Mouse (Mus musculus): ENCODE results near the gene Gdf11. TPM values are rescaled to one million over a fixed set of nuclear protein-coding genes. Genes with fewer than 3 reads are reported as not detected.

Gdf11 gene
- polyA plus RNA-seq, 1 experiment from 2014 or later = 2.8 TPM

DNA sequence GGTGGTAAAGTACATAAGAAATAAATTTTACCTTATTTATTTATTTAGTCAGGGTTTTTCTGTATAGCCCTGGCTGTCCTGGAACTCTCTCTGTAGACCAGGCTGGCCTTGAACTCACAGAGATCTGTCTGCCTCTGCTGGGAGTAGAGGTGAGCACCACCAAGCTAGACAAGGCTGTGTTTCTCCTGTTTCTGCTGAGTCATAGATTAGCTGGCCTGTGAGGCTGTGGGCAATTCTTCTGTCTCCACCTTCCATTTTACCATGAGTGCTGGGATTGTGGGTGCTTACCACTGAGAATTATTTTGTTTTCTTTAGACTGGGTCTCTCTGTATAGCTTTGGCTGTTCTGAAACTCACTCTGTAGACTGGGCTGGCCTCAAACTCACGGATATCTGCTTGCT is 9.9 kb upstream of the Gdf11 start:
- Histone ChIP-seq H3K27me3 (ENCODE audit: control insufficient read depth, insufficient read depth, low read length) (0 out of 2 replicates have a peak, but pooled peaks cover 3% of the 10 kb centered on the region), H3K9me3 (replicated peaks; ENCODE audit: control insufficient read depth, low read length) (no peaks in the 10 kb centered on the region), H3K4me1 (ENCODE audit: control insufficient read depth, insufficient read depth, low read length) (no peaks in the 10 kb centered on the region), H3K4me2 (ENCODE audit: low read depth, low read length) (no peak overlapping the region), H3K4me3 (replicated peaks; ENCODE audit: low read length) (no peak overlapping the region), H3K36me3 (ENCODE audit: control insufficient read depth, insufficient read depth, low read length) (no peaks in the 10 kb centered on the region), H3K27ac (ENCODE audit: low read length) (no peak overlapping the region), H3K9ac (ENCODE audit: low read length) (no peak overlapping the region)
- ATAC-seq (ENCODE audit: insufficient read depth, low FRiP score) = no peak
- WGBS = 75% methylated on average over 1 of the region's 1 CpGs

DNA sequence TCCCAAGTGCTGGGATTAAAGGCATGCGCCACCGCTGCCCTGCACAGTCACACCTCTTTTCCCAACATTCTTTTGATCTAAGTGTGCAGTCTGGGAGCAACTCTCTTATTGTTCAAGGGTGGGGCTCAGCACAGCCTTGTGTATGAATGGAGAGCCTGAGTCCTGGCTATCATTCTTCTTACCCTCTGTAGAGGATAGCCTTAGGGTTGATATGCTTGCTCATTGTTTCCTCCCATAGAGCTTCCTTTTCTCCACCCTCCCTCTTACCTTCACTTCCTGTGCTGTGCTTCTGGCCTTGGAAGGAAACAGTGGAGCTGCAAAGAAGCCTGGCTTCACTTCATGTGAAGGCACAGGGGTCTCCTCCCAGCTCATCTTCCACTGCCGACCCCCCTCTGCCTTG is 9.2 kb upstream of the Gdf11 start, which contains the start of gene Cd63:
Cd63 (plus strand) TSS at position 292 of the 400 bp plus-strand sequence.
- Histone ChIP-seq H3K27ac (ENCODE audit: low read length) (no peak within 1 kb of the TSS), H3K4me3 (replicated peaks; ENCODE audit: low read length) (no peak within 1 kb of the TSS), H3K4me2 (ENCODE audit: low read depth, low read length) (no peak within 1 kb of the TSS), H3K27me3 (ENCODE audit: control insufficient read depth, insufficient read depth, low read length) (0 out of 2 replicates have a peak, but pooled peaks cover 3% of the 10 kb centered on the region), H3K36me3 (ENCODE audit: control insufficient read depth, insufficient read depth, low read length) (no peaks in the 10 kb centered on the region), H3K9ac (ENCODE audit: low read length) (no peak within 1 kb of the TSS), H3K4me1 (ENCODE audit: control insufficient read depth, insufficient read depth, low read length) (peaks cover 5% of the 10 kb centered on the region; the same call in 1 of the 2 replicates), H3K9me3 (replicated peaks; ENCODE audit: control insufficient read depth, low read length) (no peaks in the 10 kb centered on the region)
- 77% methylated on average over 3 of the region's 3 CpGs for WGBS
- ATAC-seq (ENCODE audit: insufficient read depth, low FRiP score) = no peak

DNA sequence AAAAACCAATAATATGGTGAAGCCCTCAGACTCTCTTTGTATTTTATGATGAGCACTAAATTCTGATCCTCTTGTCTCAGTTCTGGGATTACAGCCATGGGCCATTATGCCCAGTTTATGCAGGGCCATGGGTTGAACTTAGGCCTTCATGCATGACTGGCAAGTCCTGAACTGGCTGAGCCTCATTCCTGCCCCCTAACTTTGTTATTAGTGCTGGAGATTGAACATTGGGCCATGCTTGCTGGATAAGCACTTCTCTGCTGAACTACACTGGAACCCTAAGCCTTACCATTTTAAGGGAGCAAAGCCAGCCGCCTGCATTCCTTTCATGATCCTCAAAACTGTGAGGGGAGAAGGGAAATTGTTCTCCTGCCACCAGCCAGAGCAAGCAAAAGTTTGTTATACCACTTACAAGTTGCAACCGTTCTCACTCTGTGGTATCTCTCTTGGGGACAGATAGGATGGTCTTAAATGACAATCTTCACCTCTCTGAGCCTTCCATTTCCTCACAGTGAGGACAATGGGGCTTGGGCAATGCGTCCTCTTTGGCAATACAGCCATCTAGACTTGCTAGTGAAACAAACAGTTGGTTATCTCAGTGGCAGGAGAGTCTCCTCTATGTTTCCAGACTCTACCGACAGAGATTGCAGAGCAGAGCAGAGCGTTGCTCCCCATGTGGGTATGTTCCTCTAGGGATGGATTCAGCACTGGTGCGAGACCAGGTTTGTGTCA is 8.4 kb upstream of the Gdf11 start:
- Histone ChIP-seq H3K4me3 (replicated peaks; ENCODE audit: low read length) (no peak overlapping the region), H3K4me1 (ENCODE audit: control insufficient read depth, insufficient read depth, low read length) (peaks cover 5% of the 10 kb centered on the region; the same call in 1 of the 2 replicates), H3K9ac (ENCODE audit: low read length) (no peak overlapping the region), H3K27me3 (ENCODE audit: control insufficient read depth, insufficient read depth, low read length) (0 out of 2 replicates have a peak, but pooled peaks cover 3% of the 10 kb centered on the region), H3K9me3 (replicated peaks; ENCODE audit: control insufficient read depth, low read length) (no peaks in the 10 kb centered on the region), H3K36me3 (ENCODE audit: control insufficient read depth, insufficient read depth, low read length) (no peaks in the 10 kb centered on the region), H3K27ac (ENCODE audit: low read length) (no peak overlapping the region), H3K4me2 (ENCODE audit: low read depth, low read length) (no peak overlapping the region)
- ATAC-seq (ENCODE audit: insufficient read depth, low FRiP score) = no peak
- WGBS = 73% methylated on average over 6 of the region's 6 CpGs

DNA sequence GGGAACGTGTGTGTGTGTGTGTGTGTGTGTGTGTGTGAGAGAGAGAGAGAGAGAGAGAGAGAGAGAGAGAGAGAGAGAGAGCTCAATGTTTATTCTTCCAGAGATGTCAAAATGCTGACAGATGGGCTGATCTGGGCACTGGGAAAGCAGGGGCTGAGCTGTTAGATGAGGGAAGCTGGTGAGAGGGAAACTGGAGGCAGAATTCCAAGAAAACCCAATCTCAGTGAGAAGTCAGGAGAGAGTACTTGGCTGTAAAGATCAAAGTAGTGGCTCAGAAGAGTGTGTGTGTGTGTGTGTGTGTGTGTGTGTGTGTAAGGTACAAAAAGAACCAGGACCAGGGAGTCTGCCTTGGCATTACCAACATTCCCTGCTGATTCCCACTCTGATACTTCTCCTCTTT is 6.0 kb upstream of the Gdf11 start:
- Histone ChIP-seq H3K4me1 (ENCODE audit: control insufficient read depth, insufficient read depth, low read length) (peaks cover 5% of the 10 kb centered on the region; the same call in 1 of the 2 replicates), H3K4me2 (ENCODE audit: low read depth, low read length) (no peak overlapping the region), H3K27ac (ENCODE audit: low read length) (no peak overlapping the region), H3K9me3 (replicated peaks; ENCODE audit: control insufficient read depth, low read length) (no peaks in the 10 kb centered on the region), H3K9ac (ENCODE audit: low read length) (no peak overlapping the region), H3K4me3 (replicated peaks; ENCODE audit: low read length) (no peak overlapping the region), H3K27me3 (ENCODE audit: control insufficient read depth, insufficient read depth, low read length) (0 out of 2 replicates have a peak, but pooled peaks cover 3% of the 10 kb centered on the region), H3K36me3 (ENCODE audit: control insufficient read depth, insufficient read depth, low read length) (no peaks in the 10 kb centered on the region)
- WGBS = 0% methylated on average over 1 of the region's 1 CpGs
- ATAC-seq (ENCODE audit: insufficient read depth, low FRiP score) = no peak

DNA sequence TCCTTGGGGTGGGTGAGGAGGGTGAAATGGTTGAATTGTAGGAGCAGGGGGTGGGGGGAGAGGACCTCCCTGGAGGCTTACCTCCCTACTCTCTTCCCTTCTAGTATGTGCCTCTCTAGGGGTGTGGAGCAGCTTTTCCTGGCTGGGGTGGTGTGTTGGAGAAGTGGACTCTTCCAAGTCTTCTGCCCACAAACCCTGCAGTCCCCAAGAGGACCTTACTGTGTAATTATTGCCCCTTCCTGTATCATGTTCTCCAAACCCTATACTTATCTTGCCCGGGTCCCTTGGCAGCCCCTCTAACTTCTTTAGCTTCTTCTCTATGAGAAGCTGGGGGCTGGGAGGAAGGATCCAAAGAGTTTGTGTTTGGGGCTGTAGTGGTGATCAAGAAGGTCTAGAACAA is 5.3 kb upstream of the Gdf11 start:
- ATAC-seq (ENCODE audit: insufficient read depth, low FRiP score) = no peak
- WGBS = 57% methylated on average over 1 of the region's 1 CpGs
- 0 out of 2 replicates have a peak, but pooled peaks cover 3% of the 10 kb centered on the region for H3K27me3 ChIP-seq (ENCODE audit: control insufficient read depth, insufficient read depth, low read length)
- no peak overlapping the region for H3K4me2 ChIP-seq (ENCODE audit: low read depth, low read length)
- H3K36me3 ChIP-seq (ENCODE audit: control insufficient read depth, insufficient read depth, low read length) = no peaks in the 10 kb centered on the region
- H3K27ac ChIP-seq (ENCODE audit: low read length) = no peak overlapping the region
- no peak overlapping the region for H3K4me3 ChIP-seq (replicated peaks; ENCODE audit: low read length)
- peaks cover 5% of the 10 kb centered on the region; the same call in 1 of the 2 replicates for H3K4me1 ChIP-seq (ENCODE audit: control insufficient read depth, insufficient read depth, low read length)
- H3K9ac ChIP-seq (ENCODE audit: low read length) = no peak overlapping the region
- H3K9me3 ChIP-seq (replicated peaks; ENCODE audit: control insufficient read depth, low read length) = no peaks in the 10 kb centered on the region

DNA sequence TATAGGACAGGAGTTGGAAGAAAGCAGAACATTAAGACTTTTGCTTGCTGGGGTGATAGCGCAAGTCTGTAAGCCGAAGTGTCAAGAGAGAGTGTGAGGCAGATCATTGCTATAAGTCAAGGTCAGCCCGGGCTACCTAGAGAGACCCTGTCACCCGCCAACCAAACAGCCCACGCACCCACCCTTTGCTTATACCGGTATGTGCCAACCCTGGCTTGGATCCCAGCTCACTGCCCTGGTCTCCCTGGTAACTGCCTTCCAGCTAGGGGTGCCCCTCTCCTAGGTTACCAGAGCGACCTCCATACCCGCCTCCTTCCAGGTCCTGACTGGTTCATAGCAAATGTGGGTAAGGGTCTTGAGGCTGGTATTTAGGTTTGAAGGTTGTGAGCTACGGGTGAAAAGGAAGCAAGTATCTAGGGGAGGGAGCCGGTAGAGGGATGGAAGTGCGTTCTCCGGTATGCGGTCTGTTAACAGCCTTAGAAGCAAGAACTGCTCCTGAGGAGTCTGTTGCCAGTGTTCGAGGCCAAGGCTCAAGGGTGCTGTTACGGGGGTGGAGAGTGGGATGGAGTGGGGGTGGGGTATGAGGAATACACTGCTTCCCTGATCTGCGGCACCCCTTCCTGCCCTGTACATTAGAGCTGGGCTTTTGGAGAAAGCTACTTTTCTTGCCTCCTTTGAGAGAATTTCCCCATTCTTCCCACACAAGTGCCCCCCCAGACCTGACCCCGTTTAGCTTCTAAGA is 4.6 kb upstream of the Gdf11 start:
- Histone ChIP-seq H3K4me3 (replicated peaks; ENCODE audit: low read length) (no peak overlapping the region; the same call in 1 of the 2 replicates), H3K9me3 (replicated peaks; ENCODE audit: control insufficient read depth, low read length) (no peaks in the 10 kb centered on the region), H3K27me3 (ENCODE audit: control insufficient read depth, insufficient read depth, low read length) (0 out of 2 replicates have a peak, but pooled peaks cover 3% of the 10 kb centered on the region), H3K36me3 (ENCODE audit: control insufficient read depth, insufficient read depth, low read length) (no peaks in the 10 kb centered on the region), H3K27ac (ENCODE audit: low read length) (no peak overlapping the region), H3K4me2 (ENCODE audit: low read depth, low read length) (peak overlapping the region; percentile 25), H3K4me1 (ENCODE audit: control insufficient read depth, insufficient read depth, low read length) (peaks cover 5% of the 10 kb centered on the region; the same call in 1 of the 2 replicates), H3K9ac (ENCODE audit: low read length) (0 out of 2 replicates have a peak overlapping the region, but pooled peaks have one; percentile 36)
- 8% methylated on average over 17 of the region's 17 CpGs for WGBS
- ATAC-seq (ENCODE audit: insufficient read depth, low FRiP score) = no peak

DNA sequence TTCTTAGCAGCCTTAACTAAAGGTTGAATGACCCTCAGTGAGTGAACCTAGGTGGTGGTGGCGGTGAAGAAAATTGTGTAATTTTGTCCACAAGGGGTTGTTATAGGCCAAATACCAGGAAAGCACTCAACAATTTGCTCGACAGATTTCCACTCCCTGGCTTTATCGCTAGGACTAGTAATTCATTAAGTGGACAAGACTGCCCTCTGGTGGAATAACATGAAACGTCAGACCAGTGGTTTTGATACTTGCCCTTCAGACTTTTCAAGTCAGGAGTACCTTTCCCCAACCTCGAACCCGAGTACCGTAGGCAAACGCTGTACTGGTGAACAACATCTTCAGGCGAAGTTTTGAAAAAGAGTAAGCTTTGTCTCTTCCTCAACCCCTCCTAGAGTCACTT is 3.9 kb upstream of the Gdf11 start:
- Histone ChIP-seq H3K36me3 (ENCODE audit: control insufficient read depth, insufficient read depth, low read length) (no peaks in the 10 kb centered on the region), H3K9ac (ENCODE audit: low read length) (0 out of 2 replicates have a peak overlapping the region, but pooled peaks have one; percentile 36), H3K9me3 (replicated peaks; ENCODE audit: control insufficient read depth, low read length) (no peaks in the 10 kb centered on the region), H3K4me2 (ENCODE audit: low read depth, low read length) (peak overlapping the region; percentile 25), H3K4me1 (ENCODE audit: control insufficient read depth, insufficient read depth, low read length) (peaks cover 9% of the 10 kb centered on the region), H3K4me3 (replicated peaks; ENCODE audit: low read length) (no peak overlapping the region; the same call in 1 of the 2 replicates), H3K27ac (ENCODE audit: low read length) (no peak overlapping the region), H3K27me3 (ENCODE audit: control insufficient read depth, insufficient read depth, low read length) (0 out of 2 replicates have a peak, but pooled peaks cover 3% of the 10 kb centered on the region)
- under 1% methylated on average over 9 of the region's 9 CpGs for WGBS
- ATAC-seq (ENCODE audit: insufficient read depth, low FRiP score) = no peak

DNA sequence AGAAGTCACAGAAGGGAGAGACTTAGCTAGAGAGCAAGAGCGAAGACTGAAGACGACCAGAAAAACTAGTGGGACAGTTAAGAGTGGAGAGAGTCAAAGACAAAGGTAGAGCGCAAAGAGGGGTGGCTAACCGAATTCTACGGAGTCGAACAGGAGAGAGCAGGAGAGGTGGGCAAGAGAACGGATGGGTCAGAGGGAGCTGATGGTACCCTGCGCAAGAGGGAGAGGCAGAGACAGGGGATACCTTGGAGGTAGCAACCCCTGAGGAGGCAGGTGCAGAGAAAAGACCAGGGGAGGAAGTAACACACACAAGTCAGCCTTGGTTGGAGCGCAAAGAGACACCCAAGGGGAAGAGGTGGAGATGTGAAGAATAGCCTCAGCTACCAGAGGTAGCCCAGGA is 728 bp upstream of the Gdf11 start:
- Histone ChIP-seq H3K4me1 (ENCODE audit: control insufficient read depth, insufficient read depth, low read length) (peaks cover 25% of the 10 kb centered on the region), H3K4me2 (ENCODE audit: low read depth, low read length) (peak overlapping the region; percentile 89), H3K36me3 (ENCODE audit: control insufficient read depth, insufficient read depth, low read length) (no peaks in the 10 kb centered on the region), H3K27me3 (ENCODE audit: control insufficient read depth, insufficient read depth, low read length) (0 out of 2 replicates have a peak, but pooled peaks cover 3% of the 10 kb centered on the region), H3K9ac (ENCODE audit: low read length) (peak overlapping the region; percentile 79), H3K4me3 (replicated peaks; ENCODE audit: low read length) (peak overlapping the region; percentile 77), H3K27ac (ENCODE audit: low read length) (peak overlapping the region; percentile 90), H3K9me3 (replicated peaks; ENCODE audit: control insufficient read depth, low read length) (no peaks in the 10 kb centered on the region)
- WGBS = 3% methylated on average over 9 of the region's 9 CpGs
- no peak for ATAC-seq (ENCODE audit: insufficient read depth, low FRiP score)

All from stomach, embryonic 16.5 days (tissue).